Mouse (Mus musculus) heart, adult 2 months (tissue): ENCODE data around the gene Mapk10.

ENCODE experiments used
- CTCF ChIP-seq: fragments of 200-600 bp; IDR thresholded peaks from 2 replicates; pipeline ENCODE4 v1.8.1; 2022; ENCODE audit warnings: antibody characterized with exemption, mild to moderate bottlenecking, moderate library complexity
- EP300 ChIP-seq: fragments of 200-500 bp; IDR thresholded peaks from 2 replicates; pipeline ENCODE4 v1.6.1; 2011; ENCODE audit warnings: low read depth, low read length, control low read depth; ENCODE audit not compliant: insufficient read depth
- POLR2A ChIP-seq: fragments of 200-500 bp; IDR thresholded peaks from 2 replicates; pipeline ENCODE4 v1.6.1; 2011; ENCODE audit warnings: mild to moderate bottlenecking, low read depth, low read length, control low read depth; ENCODE audit not compliant: insufficient read depth

- TF ChIP-seq CTCF (no peak), EP300 (no peak), POLR2A (no peak)
Measured at GRCm38 (mm10) chr5:103171207-103171606, 39.9 kb downstream of the Mapk10 start.
